Mouse (Mus musculus) mouse embryonic stem cell (cell line): Measurements from ENCODE around the gene Ankef1.

Source experiments
- in situ Hi-C, 2 experiments: fragments of 300-500 bp; cut with MboI; formaldehyde crosslinking; loops; 1 replicate in 1 of 2; 3 replicates in 1 of 2; pipeline ENCODE4 v1.14.3; 2019 to 2020; ENCODE audit warnings: low sequenced_read_pairs in 2 of 2, low pct_unique_long_range_greater_than_20kb in 1 of 2, mixed read lengths in 1 of 2; ENCODE audit not compliant: unreplicated experiment in 1 of 2

Ankef1 gene

GRCm38 (mm10) chr2:136582762-136583161, 81.1 kb downstream of the Ankef1 start:
- in situ Hi-C loops = no loop called here

GRCm38 (mm10) chr2:136588811-136589210, 87.1 kb downstream of the Ankef1 start:
- in situ Hi-C loops = no loop called here

GRCm38 (mm10) chr2:136596451-136596850, 94.7 kb downstream of the Ankef1 start:
- in situ Hi-C loops = no loop called here

GRCm38 (mm10) chr2:136598743-136599142, 97.0 kb downstream of the Ankef1 start:
- in situ Hi-C loops = no loop called here

- in situ Hi-C loops = no loop called here
Measured at GRCm38 (mm10) chr2:136600651-136601170, 99.0 kb downstream of the Ankef1 start.

GRCm38 (mm10) chr2:136601206-136601605, 99.5 kb downstream of the Ankef1 start:
- in situ Hi-C loops = no loop called here
